Mouse (Mus musculus): ENCODE measurements around the gene Irf2bp2.

The Irf2bp2 gene

GRCm38 (mm10) chr8:126565231-126565781, 28.5 kb downstream of the Irf2bp2 start:
- DNase-seq: no peak

DNA sequence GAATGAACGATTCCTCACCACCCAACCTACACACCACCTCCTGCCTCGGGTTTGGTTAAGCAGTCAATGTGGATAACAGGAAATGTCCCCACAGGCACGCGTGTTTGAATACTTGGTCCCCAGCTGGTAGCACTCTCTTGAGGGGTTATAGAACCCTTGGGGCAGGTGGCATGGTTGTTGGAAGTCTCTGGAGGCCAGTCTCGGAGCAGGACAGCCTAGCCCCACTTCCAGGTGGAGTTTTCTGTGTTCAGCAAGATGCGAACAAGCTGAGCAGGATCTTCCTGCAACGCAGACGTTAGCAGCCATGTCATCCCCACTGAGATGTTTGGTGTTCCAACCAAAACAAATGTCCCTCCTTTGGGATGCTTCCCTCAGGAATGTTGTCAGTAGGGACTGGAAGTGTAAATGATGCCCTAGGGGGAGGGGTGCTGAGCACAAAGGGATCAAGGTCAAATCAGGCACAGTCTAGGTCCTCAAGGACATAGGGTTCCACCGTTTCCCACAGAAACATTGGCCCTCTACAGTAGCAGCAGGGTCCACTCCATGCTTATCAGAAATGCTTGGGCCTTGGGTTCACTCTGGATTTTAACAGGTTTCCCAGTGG, 29.1 kb downstream of the Irf2bp2 start:
- no peak for DNase-seq

DNA sequence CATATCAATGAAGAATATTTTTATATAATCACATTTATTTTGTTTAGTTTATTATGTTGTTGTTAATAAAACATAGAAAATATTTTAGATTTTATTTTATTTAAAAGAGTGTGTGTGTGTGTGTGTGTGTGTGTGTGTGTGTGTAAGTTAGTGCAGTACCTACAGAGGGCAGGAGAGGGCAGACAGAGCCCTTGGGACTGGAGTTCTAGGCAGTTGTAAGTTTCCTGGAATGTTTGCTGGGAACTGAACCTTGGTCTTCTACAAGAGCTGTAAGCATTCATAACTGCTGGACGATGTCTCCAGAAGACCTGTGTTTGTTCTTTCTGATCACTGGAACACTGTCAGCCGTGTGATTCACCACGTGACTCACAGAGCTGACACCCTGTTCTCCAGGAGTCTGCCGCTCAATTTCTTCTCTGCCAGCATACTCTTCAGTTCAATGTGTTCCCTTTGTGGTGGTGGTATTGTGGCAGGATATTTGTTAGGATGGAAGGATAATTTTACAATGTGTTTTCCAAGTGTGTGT, 32.4 kb downstream of the Irf2bp2 start:
- DNase-seq: no peak

DNA sequence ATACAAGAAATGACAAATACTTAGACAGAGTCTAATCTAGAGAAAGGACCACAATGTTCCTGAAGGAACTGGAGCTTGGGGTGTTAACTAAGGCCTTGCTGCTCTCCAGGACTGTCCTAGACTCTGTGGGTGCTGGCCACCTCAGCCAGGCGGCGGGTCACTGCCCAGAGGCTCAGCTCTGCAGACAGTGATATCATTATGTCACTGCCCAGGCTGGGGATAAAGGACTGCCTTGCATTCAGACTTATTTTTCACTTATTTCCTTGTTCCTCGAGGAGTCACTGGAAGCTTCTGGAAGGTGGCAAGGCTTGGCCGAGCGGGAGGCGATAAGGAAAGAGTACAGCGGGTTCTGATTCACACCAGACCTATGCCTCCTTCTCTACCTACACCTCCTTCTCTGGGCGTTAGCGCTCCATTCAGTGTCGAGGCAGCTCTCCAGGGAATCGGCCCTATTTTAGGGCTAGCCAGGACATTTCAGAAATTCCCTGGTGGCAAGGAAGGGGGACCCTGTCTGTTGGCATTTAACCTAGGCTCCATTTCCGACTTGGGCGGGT, 35.3 kb downstream of the Irf2bp2 start:
- no peak for DNase-seq

GRCm38 (mm10) chr8:126557403-126557802, 36.4 kb downstream of the Irf2bp2 start:
- DNase-seq: no peak

DNA sequence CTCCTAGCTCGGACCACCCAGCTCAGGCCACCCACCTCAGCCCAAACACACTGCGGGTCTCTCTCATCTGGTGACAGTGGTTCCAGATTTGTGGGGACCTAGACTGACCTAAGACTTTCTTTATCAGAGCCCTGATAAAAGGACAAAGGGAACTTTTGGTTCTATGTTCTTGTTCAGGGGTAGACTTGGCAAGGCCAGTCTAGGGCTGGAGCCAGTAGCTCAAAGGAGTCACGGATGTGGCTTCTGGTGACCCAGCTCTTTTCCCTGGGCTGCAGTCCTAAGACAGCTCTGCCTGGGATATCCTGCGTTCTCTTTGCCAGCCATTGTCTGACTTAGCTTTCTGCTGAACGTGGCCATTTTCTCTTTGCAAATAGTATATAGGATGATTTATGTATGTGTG, 37.1 kb downstream of the Irf2bp2 start:
- no peak for DNase-seq

GRCm38 (mm10) chr8:126554741-126555140, 39.0 kb downstream of the Irf2bp2 start:
- no peak for DNase-seq

DNA sequence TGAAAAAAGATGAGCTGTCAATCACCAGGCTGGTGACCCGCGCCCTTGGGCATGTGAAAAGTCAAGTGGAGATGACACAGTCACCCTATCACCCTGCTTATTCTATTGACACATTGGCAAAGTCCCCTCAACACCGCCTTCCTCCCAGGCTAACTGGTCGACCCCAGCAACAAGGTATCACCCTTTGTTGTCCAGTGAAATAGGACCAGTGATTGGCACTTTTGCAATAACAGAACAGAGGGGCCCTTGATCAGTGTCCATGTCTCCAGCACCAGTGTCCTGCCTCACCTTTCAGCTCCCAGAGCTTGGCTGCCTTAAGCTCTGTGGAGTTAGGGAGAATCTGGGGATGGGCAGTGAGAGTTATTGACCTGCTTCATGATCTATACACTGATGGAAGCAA, 41.9 kb downstream of the Irf2bp2 start:
- DNase-seq: no peak

GRCm38 (mm10) chr8:126550944-126551357, 42.8 kb downstream of the Irf2bp2 start:
- no peak for DNase-seq

GRCm38 (mm10) chr8:126547841-126548240, 45.9 kb downstream of the Irf2bp2 start:
- peak; percentile 34 for DNase-seq

GRCm38 (mm10) chr8:126547361-126547760, 46.4 kb downstream of the Irf2bp2 start:
- DNase-seq: no peak

DNA sequence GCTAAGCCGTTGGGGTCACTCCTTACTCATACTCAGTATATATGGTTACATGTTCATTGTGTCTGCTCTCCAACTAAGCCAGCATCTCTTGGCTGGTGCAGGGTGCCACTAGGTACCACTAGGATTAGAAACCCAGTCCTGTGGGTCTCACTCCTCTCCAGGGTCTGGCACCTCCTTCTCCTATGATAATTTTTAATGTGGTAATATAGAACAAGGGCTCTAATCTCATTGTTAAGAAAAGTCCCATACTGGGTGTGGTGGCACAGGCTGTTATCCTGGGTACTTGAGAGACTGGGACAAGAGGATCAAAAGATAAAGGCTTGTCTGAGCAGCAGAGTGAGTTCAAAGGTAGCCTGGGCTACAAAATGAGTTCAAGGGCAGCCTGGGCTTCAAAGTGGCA, 47.3 kb downstream of the Irf2bp2 start:
- no peak for DNase-seq

DNA sequence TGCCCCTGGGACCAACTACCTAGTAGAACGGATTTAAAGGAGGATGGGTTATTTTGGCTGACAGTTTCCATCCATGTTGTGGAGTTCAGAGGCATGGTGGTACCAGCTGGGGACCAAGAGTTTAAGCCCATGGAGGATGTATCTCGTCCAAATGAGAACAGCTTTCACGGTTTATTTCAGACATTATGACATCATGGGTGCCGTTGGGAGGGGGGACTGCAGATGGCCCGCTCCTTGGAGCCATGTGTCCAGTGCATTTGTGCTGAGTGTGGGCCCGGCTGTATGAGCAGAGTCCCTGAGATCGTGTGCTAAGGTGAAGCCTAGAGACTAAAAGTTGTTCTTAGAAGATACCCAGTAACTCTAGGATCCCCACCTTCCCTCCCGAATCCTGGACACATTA, 50.4 kb downstream of the Irf2bp2 start:
- peak; percentile 93 for DNase-seq

GRCm38 (mm10) chr8:126542757-126543156, 51.0 kb downstream of the Irf2bp2 start:
- DNase-seq: peak; percentile 31

DNA sequence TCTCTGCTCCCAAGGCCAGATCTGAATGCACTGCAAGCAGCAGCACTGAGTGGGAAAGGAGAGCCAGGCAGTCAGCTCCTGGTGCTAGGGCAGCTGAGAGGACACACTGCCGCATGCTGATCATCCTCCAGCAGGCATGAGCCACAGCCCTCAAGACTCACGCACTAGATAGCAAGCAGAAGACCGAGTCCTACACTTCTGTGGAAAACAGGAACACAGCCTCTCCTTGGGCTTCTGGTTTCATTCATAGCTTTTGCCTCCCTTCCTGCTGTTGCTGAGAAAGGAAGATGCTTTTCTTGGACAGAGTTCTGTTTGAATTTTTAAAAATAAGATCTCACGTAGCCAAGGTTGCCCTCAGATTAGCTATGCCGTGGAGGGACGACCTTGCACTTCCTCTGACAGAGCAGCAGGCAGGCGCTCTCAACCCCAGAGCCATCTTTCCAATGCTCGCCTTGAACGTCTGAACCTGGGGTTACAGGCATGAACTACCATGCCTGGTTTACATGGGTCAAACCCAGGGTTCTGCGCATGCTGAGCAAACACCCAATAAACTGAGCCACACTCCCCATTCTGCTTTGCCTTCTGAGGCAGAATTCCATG, 51.6 kb downstream of the Irf2bp2 start:
- DNase-seq: peak; percentile 21

GRCm38 (mm10) chr8:126540298-126540697, 53.5 kb downstream of the Irf2bp2 start:
- DNase-seq: peak; percentile 29

GRCm38 (mm10) chr8:126539355-126540093, 54.3 kb downstream of the Irf2bp2 start:
- DNase-seq: peak; percentile 36

DNA sequence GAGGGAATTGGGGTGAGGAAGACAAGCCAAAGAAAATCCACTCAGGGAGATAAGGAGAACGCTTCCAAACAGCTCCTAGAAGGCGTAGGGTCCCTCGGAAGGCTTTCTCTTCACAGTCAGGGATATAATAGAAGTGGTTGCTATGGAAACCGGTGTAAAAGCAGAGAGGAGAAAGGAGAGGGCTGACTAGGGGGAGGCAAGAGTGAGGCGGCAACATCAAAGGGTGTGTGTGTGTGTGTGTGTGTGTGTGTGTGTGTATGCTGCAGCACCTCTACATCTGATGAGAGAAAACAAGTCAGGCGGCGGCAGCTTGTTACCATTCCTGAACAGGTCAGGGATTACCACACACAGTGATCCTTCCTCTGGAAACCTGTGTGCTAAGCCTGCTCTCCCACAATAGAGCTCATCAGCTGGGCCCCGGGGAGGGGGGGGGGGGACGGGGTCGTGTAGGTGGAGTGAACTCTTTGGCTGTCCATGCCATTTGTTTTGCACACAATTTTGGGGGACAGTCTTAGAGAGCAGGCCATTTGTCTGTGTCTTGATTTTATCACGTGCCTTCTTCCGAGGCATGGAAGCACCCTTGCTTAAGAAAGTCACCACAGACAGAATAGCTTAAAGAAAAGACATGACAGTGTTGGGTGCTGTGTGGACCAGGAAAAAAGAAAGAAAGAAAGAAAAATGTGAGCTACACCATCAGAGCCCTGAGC, 55.0 kb downstream of the Irf2bp2 start:
- peak; percentile 56 for DNase-seq

Measured in cerebellum, adult 9-10 months (tissue).